13 mouse cellular contexts compared by ENCODE assay signal in the genomic region with DNA sequence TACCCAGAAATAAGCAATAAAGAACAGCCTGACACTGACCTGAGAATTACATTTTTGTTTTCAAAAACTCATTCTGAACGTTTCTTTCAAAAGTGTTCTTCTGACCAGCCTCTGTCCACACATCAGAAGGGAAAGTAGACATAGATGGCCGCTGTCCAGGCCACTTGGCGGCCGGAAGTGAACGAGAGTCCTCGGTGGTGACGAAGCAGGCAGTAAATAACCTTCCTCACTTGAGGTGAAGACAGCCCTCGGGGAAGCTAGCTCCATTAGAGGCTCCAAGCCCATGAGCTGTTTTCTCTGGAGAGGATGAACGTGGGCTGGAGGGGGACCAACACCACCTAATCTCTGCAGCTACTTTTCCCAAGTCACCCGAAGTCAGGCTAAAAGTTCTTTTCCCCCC. TPM values are rescaled to one million over a fixed set of nuclear protein-coding genes. Genes with fewer than 3 reads are reported as not detected.
DNase-seq lines count a peak whose midpoint lies in the region; ATAC-seq and TF ChIP-seq lines count a peak whose summit lies in the region.
"Had no signal": no experiment of that assay in that cellular context is flagged by ENCODE, and none has a peak within 500 bp of the region (broad histone marks: within the 10 kb centered on the region; RNA-seq: fewer than 3 reads in every experiment).

No protein-coding gene starts in this region.

- peak; percentile 46 for DNase-seq in kidney, postnatal 0 days (ENCODE audit: low spot score)
- DNase-seq in adipocyte (ENCODE audit: low spot score) = peak; percentile 92
- peak; percentile 56 for DNase-seq in gastrocnemius, postnatal 14 days
- peak; percentile 81 for DNase-seq in heart, postnatal 4 days
- no peak for DNase-seq in left cerebral cortex, postnatal 25 days (ENCODE audit: low spot score in 2 of 2)
- no peak for DNase-seq in ovary, postnatal 14 days (ENCODE audit: low spot score)
- DNase-seq in midbrain, embryonic 14.5 days = no peak
- DNase-seq: thymus, postnatal 4 days had no signal

- intact Hi-C loops in gastrocnemius, postnatal 14 days (cut with DNase I; ENCODE audit: low total_unique reads) = no loop called here
- intact Hi-C loops in left cerebral cortex, postnatal 25 days (cut with DNase I) = no loop called here

- no peak for TF ChIP-seq CTCF in kidney, postnatal 0 days (IDR thresholded peaks at IDR 0.05; ENCODE audit: low read depth)

- H3K9me3 ChIP-seq in kidney, postnatal 0 days (replicated peaks; ENCODE audit: low read length) = no peaks in the 10 kb centered on the region
- no peaks in the 10 kb centered on the region for H3K9me3 ChIP-seq in kidney, embryonic 15.5 days (replicated peaks)
- H3K9me3 ChIP-seq in midbrain, embryonic 14.5 days (ENCODE audit: control insufficient read depth, low read length) = no peaks in the 10 kb centered on the region
- H3K9me3 ChIP-seq: neural tube, embryonic 12.5 days had no signal

- peaks cover 7% of the 10 kb centered on the region; the same call in 1 of the 2 replicates for H3K4me1 ChIP-seq in kidney, postnatal 0 days (replicated peaks; ENCODE audit: insufficient read depth, low read length)
- H3K4me1 ChIP-seq in kidney, embryonic 15.5 days = peaks cover 17% of the 10 kb centered on the region
- peaks cover 15% of the 10 kb centered on the region for H3K4me1 ChIP-seq in midbrain, embryonic 14.5 days (ENCODE audit: control insufficient read depth, insufficient read depth, low read length)
- H3K4me1 ChIP-seq: neural tube, embryonic 12.5 days had no signal

- no peak overlapping the region for H3K4me3 ChIP-seq in kidney, postnatal 0 days (replicated peaks; ENCODE audit: low read depth, low read length)
- H3K4me3 ChIP-seq in kidney, embryonic 15.5 days (replicated peaks) = no peak overlapping the region
- H3K4me3 ChIP-seq in midbrain, embryonic 14.5 days (replicated peaks; ENCODE audit: low read depth, low read length) = no peak overlapping the region
- H3K4me3 ChIP-seq: neural tube, embryonic 12.5 days had no signal

- H3K27me3 ChIP-seq in kidney, postnatal 0 days (ENCODE audit: insufficient read depth, low read length) = no peaks in the 10 kb centered on the region
- H3K27me3 ChIP-seq in kidney, embryonic 15.5 days = 0 out of 2 replicates have a peak, but pooled peaks cover 3% of the 10 kb centered on the region
- no peaks in the 10 kb centered on the region for H3K27me3 ChIP-seq in midbrain, embryonic 14.5 days (ENCODE audit: control insufficient read depth, insufficient read depth, low read length)
- H3K27me3 ChIP-seq: neural tube, embryonic 12.5 days had no signal

- no peak overlapping the region for H3K27ac ChIP-seq in kidney, postnatal 0 days
- no peak overlapping the region for H3K27ac ChIP-seq in kidney, embryonic 15.5 days
- H3K27ac ChIP-seq in midbrain, embryonic 14.5 days (replicated peaks; ENCODE audit: low read depth, low read length) = no peak overlapping the region
- H3K27ac ChIP-seq: neural tube, embryonic 12.5 days had no signal

- 23% methylated on average over 10 of the region's 10 CpGs for WGBS in kidney, postnatal 0 days
- 38% methylated on average over 10 of the region's 10 CpGs for WGBS in kidney, embryonic 15.5 days
- 92% methylated on average over 10 of the region's 10 CpGs for WGBS in midbrain, embryonic 14.5 days

- ATAC-seq in kidney, postnatal 0 days (replicated peaks; ENCODE audit: low FRiP score, low read depth) = no peak
- no peak for ATAC-seq in kidney, embryonic 15.5 days (replicated peaks; ENCODE audit: low FRiP score)
- no peak for ATAC-seq in midbrain, embryonic 14.5 days (ENCODE audit: low FRiP score, low TSS enrichment)
- ATAC-seq: intestine, embryonic 16.5 days had no signal

- H3K36me3 ChIP-seq in kidney, postnatal 0 days (ENCODE audit: insufficient read depth, low read length) = no peaks in the 10 kb centered on the region
- H3K36me3 ChIP-seq in kidney, embryonic 15.5 days = no peaks in the 10 kb centered on the region
- H3K36me3 ChIP-seq in midbrain, embryonic 14.5 days (ENCODE audit: control insufficient read depth, insufficient read depth, low read length) = no peaks in the 10 kb centered on the region
- H3K36me3 ChIP-seq: neural tube, embryonic 12.5 days had no signal

- H3K9ac ChIP-seq in kidney, postnatal 0 days (ENCODE audit: low read depth, low read length) = no peak overlapping the region
- H3K9ac ChIP-seq in kidney, embryonic 15.5 days = no peak overlapping the region
- H3K9ac ChIP-seq in midbrain, embryonic 14.5 days (replicated peaks; ENCODE audit: low read length) = no peak overlapping the region
- H3K9ac ChIP-seq: neural tube, embryonic 12.5 days had no signal

- H3K4me2 ChIP-seq in kidney, postnatal 0 days (ENCODE audit: low read length) = no peak overlapping the region
- H3K4me2 ChIP-seq in kidney, embryonic 15.5 days = no peak overlapping the region
- H3K4me2 ChIP-seq in midbrain, embryonic 14.5 days (ENCODE audit: low read length) = no peak overlapping the region
- H3K4me2 ChIP-seq: liver, embryonic 11.5 days; neural tube, embryonic 12.5 days had no signal

RNA-seq across cellular contexts. Expression of a gene that starts 21.2 kb away (rescaled TPM):
- polyA plus RNA-seq in kidney, postnatal 0 days (2015; fragmentation: Nextera tagmentation; extraction: Ambion mirVana) = 0.37 and 0.55 TPM in 2 replicates
- polyA plus RNA-seq in kidney, embryonic 15.5 days (2015; fragmentation: Nextera tagmentation; extraction: Ambion mirVana) = 0.23 and 0.36 TPM in 2 replicates
- total RNA-seq in gastrocnemius, postnatal 14 days (2021) = under 1 TPM; 0.27 to 0.53 TPM
- total RNA-seq in heart, postnatal 4 days (2021) = 10 to 100 TPM; 30.3 to 33.8 TPM
- total RNA-seq in left cerebral cortex, postnatal 25 days (2021) = 10 to 100 TPM; 45.1 to 48.1 TPM
- polyA plus RNA-seq in midbrain, embryonic 14.5 days (2014; fragmentation: Nextera tagmentation; extraction: Ambion mirVana) = 0.91 and 1.2 TPM in 2 replicates
- total RNA-seq: megakaryocyte-erythroid progenitor cell, adult 5-6 weeks had no signal

Comparison
In these comparisons a context has a peak if more than half of its experiments do, and no peak if none do; other contexts are left out.
1. DNase-seq: peak in kidney, postnatal 0 days (single experiment), adipocyte (single experiment), gastrocnemius, postnatal 14 days (single experiment) and heart, postnatal 4 days (single experiment); none in left cerebral cortex, postnatal 25 days (0 of 2), ovary, postnatal 14 days (single experiment) and midbrain, embryonic 14.5 days (single experiment).
2. RNA of a gene that starts 21.2 kb away (total RNA-seq): 45.1 to 48.1 TPM in left cerebral cortex, postnatal 25 days and 30.3 to 33.8 TPM in heart, postnatal 4 days; 0.27 to 0.53 TPM in gastrocnemius, postnatal 14 days; every median in the first group is over 10 times any median in the second.